Mouse (Mus musculus) forebrain, embryonic 16.5 days (tissue): ENCODE measurements around the gene Pnrc2. TPM values are rescaled to one million over a fixed set of nuclear protein-coding genes. Genes with fewer than 3 reads are reported as not detected.

Experiments
- ATAC-seq: fragments of 200-750 bp; cut with Nextera tagmentation; 2 replicates; pipeline ENCODE4 v1.8.0; 2017; ENCODE audit warnings: mild to moderate bottlenecking, moderate library complexity
- H3K27ac ChIP-seq: fragments of 300-500 bp; sonication (generic); 2 replicates; pipeline ENCODE4 v1.5.1; 2014; ENCODE audit warnings: low read length, control low read depth
- H3K27me3 ChIP-seq: fragments of 300-500 bp; sonication (generic); replicated peaks from 2 replicates; pipeline ENCODE4 v1.6.1; 2014; ENCODE audit warnings: low read length; ENCODE audit not compliant: control insufficient read depth, insufficient read depth
- H3K36me3 ChIP-seq: fragments of 300-500 bp; sonication (generic); 2 replicates; pipeline ENCODE4 v1.6.1; 2014; ENCODE audit not compliant: control insufficient read depth, insufficient read depth
- H3K4me1 ChIP-seq: fragments of 300-500 bp; sonication (generic); replicated peaks from 2 replicates; pipeline ENCODE4 v1.6.1; 2014; ENCODE audit warnings: low read length; ENCODE audit not compliant: control insufficient read depth, insufficient read depth
- H3K4me2 ChIP-seq: fragments of 300-500 bp; sonication (generic); 2 replicates; pipeline ENCODE4 v1.6.1; 2014; ENCODE audit warnings: mild to moderate bottlenecking, low read length, control low read depth
- H3K4me3 ChIP-seq: fragments of 300-500 bp; sonication (generic); replicated peaks from 2 replicates; pipeline ENCODE4 v1.5.1; 2014; ENCODE audit warnings: mild to moderate bottlenecking, low read length, control low read depth
- H3K9ac ChIP-seq: fragments of 300-500 bp; sonication (generic); replicated peaks from 2 replicates; pipeline ENCODE4 v1.6.1; 2014; ENCODE audit warnings: low read depth, low read length, control low read depth
- H3K9me3 ChIP-seq: fragments of 300-500 bp; sonication (generic); 2 replicates; pipeline ENCODE4 v1.6.1; 2016; ENCODE audit warnings: low read length; ENCODE audit not compliant: control insufficient read depth
- WGBS: fragments of 180-500 bp; shearing (Covaris S2); extraction: QIAGEN DNeasy Blood & Tissue Kit; methylation state at CpG from one replicate; pipeline ENCODE4 v1.1.7; 2014; 5-methylcytosine and 5-hydroxymethylcytosine counted together
- polyA plus RNA-seq: library from polyadenylated mRNA; unstranded; fragments of >200 nt; fragmentation: Nextera tagmentation; extraction: Ambion mirVana; gene quantifications from 2 replicates; pipeline ENCODE4 v1.2.1, GENCODE M21; 2015

Gene Pnrc2
- 120 and 140 TPM in 2 replicates for polyA plus RNA-seq

GRCm38 (mm10) chr4:135873526-135874202 lies at the start of gene Pnrc2:
Gene Pnrc2 (minus strand): TSS chr4:135873850.
- Histone ChIP-seq H3K27ac (peak within 1 kb of the TSS; percentile 98), H3K9ac (peak within 1 kb of the TSS; percentile 77), H3K36me3 (peaks cover 3% of the 10 kb centered on the region), H3K4me1 (peaks cover 41% of the 10 kb centered on the region), H3K27me3 (no peaks in the 10 kb centered on the region), H3K4me2 (peak within 1 kb of the TSS; percentile 77), H3K9me3 (no peaks in the 10 kb centered on the region), H3K4me3 (peak within 1 kb of the TSS; percentile 76)
- ATAC-seq: peak; percentile 98
- WGBS: under 1% methylated on average over 60 of the region's 60 CpGs

GRCm38 (mm10) chr4:135922190-135922589 lies 48.5 kb upstream of the Pnrc2 start:
- Histone ChIP-seq H3K27me3 (no peaks in the 10 kb centered on the region), H3K36me3 (no peaks in the 10 kb centered on the region; the same call in 1 of the 2 replicates), H3K9ac (no peak overlapping the region), H3K4me2 (peak overlapping the region; percentile 89), H3K9me3 (no peaks in the 10 kb centered on the region), H3K4me1 (peaks cover 11% of the 10 kb centered on the region), H3K27ac (no peak overlapping the region), H3K4me3 (no peak overlapping the region)
- no peak for ATAC-seq
- 94% methylated on average over 1 of the region's 1 CpGs for WGBS

DNA sequence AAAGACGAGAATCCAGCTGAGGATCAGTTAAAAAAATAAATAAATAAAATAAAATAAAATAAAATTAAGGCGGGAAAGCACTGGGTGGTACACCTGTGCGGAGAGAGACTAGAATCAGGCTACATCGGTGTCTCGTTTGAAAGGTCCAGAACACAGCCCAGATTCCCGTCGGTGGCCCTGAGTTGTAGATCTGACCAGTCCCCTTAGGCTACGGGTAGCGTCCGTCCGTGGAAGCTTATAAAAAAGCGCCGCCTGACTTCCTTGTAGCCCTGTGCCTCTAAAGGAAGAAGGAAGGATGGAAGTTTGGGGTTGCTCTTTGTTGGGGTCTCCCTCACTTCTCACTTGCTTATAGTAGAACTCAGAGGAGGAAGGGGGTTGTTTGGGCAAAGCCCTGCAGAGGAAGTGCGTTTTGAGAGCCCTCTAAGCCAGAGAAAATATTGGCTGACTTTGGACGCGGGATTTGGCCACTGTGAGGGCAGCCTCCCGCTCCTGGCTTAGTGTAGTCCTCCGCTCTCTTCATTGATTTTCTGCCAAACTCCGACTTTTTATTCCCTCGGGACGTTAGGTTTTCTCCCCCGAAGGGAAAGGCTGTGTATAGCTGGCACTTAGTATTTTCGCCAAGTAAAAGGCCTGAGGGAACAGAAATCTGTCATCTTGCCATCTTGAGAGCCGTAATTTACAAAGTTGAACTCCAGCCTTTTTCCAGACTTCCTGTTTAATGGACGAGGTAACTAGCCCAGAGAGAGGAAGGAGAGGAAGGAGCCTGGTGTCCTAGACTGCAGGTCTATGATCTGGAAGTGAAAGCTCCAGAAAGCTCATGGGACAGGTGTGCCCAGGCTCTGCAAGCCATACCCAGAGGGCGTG lies 47.8 kb upstream of the Pnrc2 start:
- no peak for ATAC-seq
- Histone ChIP-seq H3K4me2 (peak overlapping the region; percentile 89), H3K4me1 (peaks cover 11% of the 10 kb centered on the region), H3K36me3 (no peaks in the 10 kb centered on the region; the same call in 1 of the 2 replicates), H3K9ac (peak overlapping the region; percentile 73), H3K4me3 (peak overlapping the region; percentile 76), H3K27me3 (no peaks in the 10 kb centered on the region), H3K9me3 (no peaks in the 10 kb centered on the region), H3K27ac (no peak overlapping the region)
- 7% methylated on average over 26 of the region's 26 CpGs for WGBS

- Histone ChIP-seq H3K36me3 (no peaks in the 10 kb centered on the region; the same call in 1 of the 2 replicates), H3K27ac (peak within 1 kb of the TSS; percentile 80), H3K4me1 (peaks cover 11% of the 10 kb centered on the region), H3K9me3 (no peaks in the 10 kb centered on the region), H3K4me2 (peak within 1 kb of the TSS; percentile 89), H3K9ac (peak within 1 kb of the TSS; percentile 73), H3K27me3 (no peaks in the 10 kb centered on the region), H3K4me3 (peak within 1 kb of the TSS; percentile 76)
- 2% methylated on average over 60 of the region's 60 CpGs for WGBS
- ATAC-seq: peak; percentile 98
These were observed 46.9 kb upstream of the Pnrc2 start, which contains the start of gene Fuca1 for GRCm38 (mm10) chr4:135920304-135921241. Gene Fuca1 (plus strand): TSS chr4:135920735.

DNA sequence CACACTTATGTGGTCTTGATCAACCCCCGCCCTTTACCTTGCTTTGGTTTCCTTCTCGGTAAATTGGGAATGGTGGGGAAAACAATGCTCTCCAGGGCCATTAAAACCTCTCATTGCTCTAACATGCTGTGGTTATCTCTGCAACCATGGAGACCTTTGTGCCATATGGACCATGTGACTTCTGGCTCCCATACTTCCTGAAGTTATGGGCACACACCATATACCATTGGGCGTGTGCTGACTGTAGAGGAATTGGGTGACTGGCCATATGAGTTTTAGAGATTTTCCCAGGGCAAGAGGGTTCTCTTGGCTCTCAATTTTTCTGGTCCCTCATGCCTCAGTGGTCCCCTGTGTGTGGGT lies 45.6 kb upstream of the Pnrc2 start:
- no peak overlapping the region for H3K9ac ChIP-seq
- no peak overlapping the region for H3K4me3 ChIP-seq
- no peak overlapping the region for H3K27ac ChIP-seq
- H3K4me2 ChIP-seq: no peak overlapping the region
- no peaks in the 10 kb centered on the region for H3K9me3 ChIP-seq
- H3K4me1 ChIP-seq: peaks cover 8% of the 10 kb centered on the region
- ATAC-seq: no peak
- no peaks in the 10 kb centered on the region; the same call in 1 of the 2 replicates for H3K36me3 ChIP-seq
- H3K27me3 ChIP-seq: no peaks in the 10 kb centered on the region
- 94% methylated on average over 3 of the region's 3 CpGs for WGBS

- 92% methylated on average over 13 of the region's 13 CpGs for WGBS
- Histone ChIP-seq H3K4me1 (peaks cover 8% of the 10 kb centered on the region), H3K36me3 (no peaks in the 10 kb centered on the region; the same call in 1 of the 2 replicates), H3K4me2 (no peak overlapping the region), H3K9me3 (no peaks in the 10 kb centered on the region), H3K27ac (no peak overlapping the region), H3K27me3 (no peaks in the 10 kb centered on the region), H3K9ac (no peak overlapping the region), H3K4me3 (no peak overlapping the region)
- no peak for ATAC-seq
These were observed 45.1 kb upstream of the Pnrc2 start for GRCm38 (mm10) chr4:135918635-135919279.

DNA sequence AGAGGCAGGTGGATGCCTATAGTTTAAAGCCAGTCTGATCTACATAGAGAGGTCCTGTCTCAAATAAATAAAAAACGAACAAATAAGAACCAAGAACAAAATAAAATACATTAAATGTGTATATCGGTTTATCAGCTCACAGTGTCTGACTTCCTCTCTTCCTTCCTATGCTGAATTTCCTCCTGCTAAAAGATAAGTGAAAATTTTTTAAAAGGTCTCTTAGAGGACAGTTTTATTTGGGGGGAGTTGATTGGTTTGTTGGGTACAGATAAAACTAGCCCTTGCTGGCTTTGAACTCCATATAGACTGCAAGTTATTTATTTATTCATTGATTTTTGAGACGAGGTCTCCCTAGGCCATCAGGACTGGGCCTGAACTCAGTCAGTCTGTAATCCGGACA lies 39.8 kb upstream of the Pnrc2 start:
- Histone ChIP-seq H3K27me3 (no peaks in the 10 kb centered on the region), H3K9me3 (no peaks in the 10 kb centered on the region), H3K4me3 (no peak overlapping the region), H3K4me1 (peaks cover 4% of the 10 kb centered on the region; the same call in 1 of the 2 replicates), H3K4me2 (no peak overlapping the region), H3K36me3 (no peaks in the 10 kb centered on the region), H3K27ac (no peak overlapping the region), H3K9ac (no peak overlapping the region)
- no peak for ATAC-seq
- WGBS: 85% methylated on average over 4 of the region's 4 CpGs

- Histone ChIP-seq H3K9ac (no peak overlapping the region), H3K36me3 (no peaks in the 10 kb centered on the region), H3K27ac (no peak overlapping the region), H3K4me1 (peaks cover 4% of the 10 kb centered on the region; the same call in 1 of the 2 replicates), H3K4me3 (no peak overlapping the region), H3K9me3 (no peaks in the 10 kb centered on the region), H3K27me3 (no peaks in the 10 kb centered on the region), H3K4me2 (no peak overlapping the region)
- WGBS: 44% methylated on average over 3 of the region's 3 CpGs
- ATAC-seq: peak; percentile 57; the same call in 1 of the 2 replicates
These were observed 39.2 kb upstream of the Pnrc2 start for GRCm38 (mm10) chr4:135912835-135913234.
